Comparison of ENCODE assay signal across 31 mouse cellular contexts in the genomic region with DNA sequence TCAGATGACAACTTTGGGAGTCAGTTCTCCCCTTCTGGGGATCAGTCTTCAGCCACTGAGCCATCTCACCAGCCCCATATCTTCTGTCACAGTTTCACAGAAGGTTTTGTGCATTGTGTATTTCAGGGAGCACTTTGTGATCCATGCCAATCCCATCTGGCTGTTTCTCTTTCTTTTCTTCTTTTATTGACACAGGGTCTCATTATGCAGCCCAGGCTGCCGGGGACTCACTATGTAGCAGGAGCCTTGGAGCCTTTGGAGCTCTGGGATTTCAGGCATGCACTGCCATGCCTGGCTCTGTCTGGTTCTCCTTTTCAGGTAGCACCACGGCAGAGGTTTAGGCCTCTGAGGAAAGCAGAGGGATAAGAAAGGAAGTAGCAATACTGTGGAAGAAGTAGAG. TPM values are rescaled to one million over a fixed set of nuclear protein-coding genes. Genes with fewer than 3 reads are reported as not detected.
DNase-seq lines count a peak whose midpoint lies in the region; ATAC-seq and TF ChIP-seq lines count a peak whose summit lies in the region.
"Had no signal": no experiment of that assay in that cellular context is flagged by ENCODE, and none has a peak within 500 bp of the region (broad histone marks: within the 10 kb centered on the region; RNA-seq: fewer than 3 reads in every experiment).

No protein-coding gene starts in this region.

- no peak for TF ChIP-seq CTCF in forebrain, postnatal 0 days (IDR thresholded peaks at IDR 0.05; ENCODE audit: low read depth)

- no peak overlapping the region for H3K9ac ChIP-seq in forebrain, embryonic 13.5 days
- no peak overlapping the region for H3K9ac ChIP-seq in forebrain, postnatal 0 days
- H3K9ac ChIP-seq in forebrain, embryonic 12.5 days: no peak overlapping the region
- no peak overlapping the region for H3K9ac ChIP-seq in hindbrain, embryonic 13.5 days
- H3K9ac ChIP-seq in hindbrain, embryonic 16.5 days (ENCODE audit: low read depth, low read length): no peak overlapping the region
- no peak overlapping the region for H3K9ac ChIP-seq in midbrain, embryonic 13.5 days (replicated peaks)
- H3K9ac ChIP-seq: embryonic facial prominence, embryonic 12.5 days; embryonic facial prominence, embryonic 15.5 days; heart, embryonic 13.5 days; hindbrain, embryonic 15.5 days had no signal

- H3K36me3 ChIP-seq in forebrain, embryonic 13.5 days (ENCODE audit: poor library complexity, severe bottlenecking): no peaks in the 10 kb centered on the region
- H3K36me3 ChIP-seq in forebrain, embryonic 10.5 days (replicated peaks): no peaks in the 10 kb centered on the region
- no peaks in the 10 kb centered on the region for H3K36me3 ChIP-seq in forebrain, postnatal 0 days (ENCODE audit: insufficient read depth)
- no peaks in the 10 kb centered on the region for H3K36me3 ChIP-seq in forebrain, embryonic 12.5 days (replicated peaks)
- no peaks in the 10 kb centered on the region for H3K36me3 ChIP-seq in hindbrain, embryonic 13.5 days
- no peaks in the 10 kb centered on the region for H3K36me3 ChIP-seq in hindbrain, embryonic 16.5 days (ENCODE audit: control insufficient read depth, insufficient read depth, low read length)
- no peaks in the 10 kb centered on the region for H3K36me3 ChIP-seq in midbrain, embryonic 13.5 days
- no peaks in the 10 kb centered on the region for H3K36me3 ChIP-seq in midbrain, embryonic 10.5 days
- H3K36me3 ChIP-seq: embryonic facial prominence, embryonic 12.5 days; embryonic facial prominence, embryonic 15.5 days; heart, embryonic 10.5 days; heart, embryonic 13.5 days; hindbrain, embryonic 15.5 days had no signal

- H3K4me2 ChIP-seq in forebrain, embryonic 13.5 days: no peak overlapping the region
- no peak overlapping the region for H3K4me2 ChIP-seq in forebrain, postnatal 0 days (ENCODE audit: low read depth)
- no peak overlapping the region for H3K4me2 ChIP-seq in forebrain, embryonic 12.5 days
- no peak overlapping the region for H3K4me2 ChIP-seq in hindbrain, embryonic 13.5 days
- no peak overlapping the region for H3K4me2 ChIP-seq in hindbrain, embryonic 16.5 days (ENCODE audit: low read length)
- no peak overlapping the region for H3K4me2 ChIP-seq in midbrain, embryonic 13.5 days (replicated peaks)
- H3K4me2 ChIP-seq: embryonic facial prominence, embryonic 12.5 days; embryonic facial prominence, embryonic 15.5 days; heart, embryonic 13.5 days; hindbrain, embryonic 15.5 days had no signal

- 0 out of 2 replicates have a peak, but pooled peaks cover 4% of the 10 kb centered on the region for H3K9me3 ChIP-seq in forebrain, embryonic 13.5 days (replicated peaks)
- peaks cover 2% of the 10 kb centered on the region; the same call in 1 of the 2 replicates for H3K9me3 ChIP-seq in forebrain, embryonic 10.5 days
- no peaks in the 10 kb centered on the region for H3K9me3 ChIP-seq in forebrain, postnatal 0 days (ENCODE audit: low read length)
- no peaks in the 10 kb centered on the region for H3K9me3 ChIP-seq in forebrain, embryonic 12.5 days
- no peaks in the 10 kb centered on the region for H3K9me3 ChIP-seq in hindbrain, embryonic 13.5 days
- H3K9me3 ChIP-seq in hindbrain, embryonic 16.5 days (ENCODE audit: control insufficient read depth, low read length): no peaks in the 10 kb centered on the region
- no peaks in the 10 kb centered on the region for H3K9me3 ChIP-seq in midbrain, embryonic 13.5 days
- no peaks in the 10 kb centered on the region for H3K9me3 ChIP-seq in midbrain, embryonic 10.5 days (replicated peaks)
- H3K9me3 ChIP-seq: heart, embryonic 10.5 days; heart, embryonic 13.5 days; hindbrain, embryonic 15.5 days had no signal

- H3K4me3 ChIP-seq in forebrain, embryonic 13.5 days: no peak overlapping the region
- H3K4me3 ChIP-seq in forebrain, embryonic 10.5 days: no peak overlapping the region
- H3K4me3 ChIP-seq in forebrain, postnatal 0 days (ENCODE audit: low read depth, low read length): no peak overlapping the region
- H3K4me3 ChIP-seq in forebrain, embryonic 12.5 days (replicated peaks): no peak overlapping the region
- H3K4me3 ChIP-seq in hindbrain, embryonic 13.5 days: no peak overlapping the region
- no peak overlapping the region for H3K4me3 ChIP-seq in hindbrain, embryonic 16.5 days (ENCODE audit: low read length)
- no peak overlapping the region for H3K4me3 ChIP-seq in midbrain, embryonic 13.5 days (replicated peaks)
- H3K4me3 ChIP-seq in midbrain, embryonic 10.5 days: no peak overlapping the region
- H3K4me3 ChIP-seq: embryonic facial prominence, embryonic 12.5 days; embryonic facial prominence, embryonic 15.5 days; heart, adult 2 months; heart, embryonic 10.5 days; heart, embryonic 13.5 days; hindbrain, embryonic 15.5 days had no signal

- H3K27me3 ChIP-seq in forebrain, embryonic 13.5 days: peaks cover 90% of the 10 kb centered on the region
- peaks cover 70% of the 10 kb centered on the region for H3K27me3 ChIP-seq in forebrain, embryonic 10.5 days (ENCODE audit: poor library complexity, severe bottlenecking)
- peaks cover 23% of the 10 kb centered on the region for H3K27me3 ChIP-seq in forebrain, postnatal 0 days (ENCODE audit: insufficient read depth, low read length)
- peaks cover 77% of the 10 kb centered on the region for H3K27me3 ChIP-seq in forebrain, embryonic 12.5 days
- peaks cover 39% of the 10 kb centered on the region for H3K27me3 ChIP-seq in hindbrain, embryonic 13.5 days
- no peaks in the 10 kb centered on the region for H3K27me3 ChIP-seq in hindbrain, embryonic 16.5 days (replicated peaks; ENCODE audit: control insufficient read depth, insufficient read depth, low read length)
- H3K27me3 ChIP-seq in midbrain, embryonic 13.5 days: peaks cover 13% of the 10 kb centered on the region; the same call in 1 of the 2 replicates
- peaks cover 27% of the 10 kb centered on the region for H3K27me3 ChIP-seq in midbrain, embryonic 10.5 days (ENCODE audit: low read depth, poor library complexity, severe bottlenecking)
- H3K27me3 ChIP-seq: hindbrain, embryonic 15.5 days had no signal

- DNase-seq in forebrain, embryonic 10.5 days (ENCODE audit: extremely low spot score, low spot score): no peak
- no peak for DNase-seq in forebrain, postnatal 0 days
- DNase-seq in midbrain, embryonic 10.5 days (ENCODE audit: low spot score): no peak
- DNase-seq: adrenal gland, adult 8-10 months; adrenal gland, postnatal 25 days; cerebellum, adult 18-20 months; cerebellum, adult 9-11 months; cerebellum, postnatal 25 days; gastrocnemius, postnatal 10 days; gastrocnemius, postnatal 36 days; heart, adult 2 months; heart, postnatal 14 days; heart, postnatal 4 days; kidney, adult 18-20 months had no signal

- peaks cover 17% of the 10 kb centered on the region for H3K4me1 ChIP-seq in forebrain, embryonic 13.5 days
- peaks cover 4% of the 10 kb centered on the region; the same call in 1 of the 2 replicates for H3K4me1 ChIP-seq in forebrain, embryonic 10.5 days
- 0 out of 2 replicates have a peak, but pooled peaks cover 5% of the 10 kb centered on the region for H3K4me1 ChIP-seq in forebrain, postnatal 0 days (ENCODE audit: insufficient read depth)
- peaks cover 16% of the 10 kb centered on the region for H3K4me1 ChIP-seq in forebrain, embryonic 12.5 days
- H3K4me1 ChIP-seq in hindbrain, embryonic 13.5 days (replicated peaks): peaks cover 13% of the 10 kb centered on the region
- no peaks in the 10 kb centered on the region; the same call in 1 of the 2 replicates for H3K4me1 ChIP-seq in hindbrain, embryonic 16.5 days (ENCODE audit: control insufficient read depth, insufficient read depth, low read depth, low read length)
- peaks cover 18% of the 10 kb centered on the region for H3K4me1 ChIP-seq in midbrain, embryonic 13.5 days (replicated peaks)
- peaks cover 18% of the 10 kb centered on the region for H3K4me1 ChIP-seq in midbrain, embryonic 10.5 days
- H3K4me1 ChIP-seq: embryonic facial prominence, embryonic 12.5 days; embryonic facial prominence, embryonic 15.5 days; heart, embryonic 10.5 days; heart, embryonic 13.5 days; hindbrain, embryonic 15.5 days had no signal

- H3K27ac ChIP-seq in forebrain, embryonic 13.5 days: no peak overlapping the region
- no peak overlapping the region for H3K27ac ChIP-seq in forebrain, embryonic 10.5 days
- H3K27ac ChIP-seq in forebrain, postnatal 0 days (ENCODE audit: low read depth, low read length): no peak overlapping the region
- no peak overlapping the region for H3K27ac ChIP-seq in forebrain, embryonic 12.5 days
- 0 out of 2 replicates have a peak overlapping the region, but pooled peaks have one; percentile 8 for H3K27ac ChIP-seq in hindbrain, embryonic 13.5 days
- no peak overlapping the region for H3K27ac ChIP-seq in hindbrain, embryonic 16.5 days (ENCODE audit: low read depth, low read length)
- peak overlapping the region; percentile 27 for H3K27ac ChIP-seq in midbrain, embryonic 13.5 days
- H3K27ac ChIP-seq in midbrain, embryonic 10.5 days (replicated peaks): no peak overlapping the region; the same call in 1 of the 2 replicates
- H3K27ac ChIP-seq: embryonic facial prominence, embryonic 12.5 days; embryonic facial prominence, embryonic 15.5 days; heart, adult 2 months; heart, embryonic 10.5 days; heart, embryonic 13.5 days; hindbrain, embryonic 15.5 days had no signal

- WGBS in forebrain, embryonic 13.5 days: 10% methylated on average over 2 of the region's 2 CpGs
- 54% methylated on average over 2 of the region's 2 CpGs for WGBS in forebrain, embryonic 10.5 days
- WGBS in forebrain, postnatal 0 days: 8% methylated on average over 2 of the region's 2 CpGs
- 28% methylated on average over 2 of the region's 2 CpGs for WGBS in forebrain, embryonic 12.5 days
- 25% methylated on average over 2 of the region's 2 CpGs for WGBS in hindbrain, embryonic 13.5 days
- 30% methylated on average over 2 of the region's 2 CpGs for WGBS in hindbrain, embryonic 16.5 days
- WGBS in midbrain, embryonic 13.5 days: 18% methylated on average over 2 of the region's 2 CpGs
- WGBS in midbrain, embryonic 10.5 days: 37% methylated on average over 2 of the region's 2 CpGs

- ATAC-seq in forebrain, embryonic 13.5 days: peak; percentile 41; the same call in 1 of the 2 replicates
- ATAC-seq in forebrain, postnatal 0 days: peak; percentile 36; the same call in 1 of the 2 replicates
- no peak for ATAC-seq in forebrain, embryonic 12.5 days (ENCODE audit: low FRiP score)
- no peak for ATAC-seq in hindbrain, embryonic 13.5 days (ENCODE audit: low FRiP score)
- ATAC-seq in hindbrain, embryonic 16.5 days: no peak
- ATAC-seq in midbrain, embryonic 13.5 days: no peak; the same call in 1 of the 2 replicates
- ATAC-seq: activated CD4-positive, CD25-positive, alpha-beta regulatory T cell, adult 4 months; inflammation-experienced regulatory T-cells, adult 6 months; intestine, embryonic 16.5 days had no signal

RNA-seq across cellular contexts. Expression of gene Lhx1, which starts 23.0 kb away (rescaled TPM):
- polyA plus RNA-seq in forebrain, embryonic 13.5 days (2015; fragmentation: Nextera tagmentation; extraction: Ambion mirVana): 7.6 and 8.2 TPM in 2 replicates
- 1.3 and 2.6 TPM in 2 replicates for polyA plus RNA-seq in forebrain, embryonic 10.5 days (2016; fragmentation: Nextera tagmentation; extraction: Ambion mirVana)
- 2.4 and 7.9 TPM in 2 replicates for total RNA-seq in forebrain, postnatal 0 days (2014; rRNA removed)
- polyA plus RNA-seq in forebrain, postnatal 0 days (2015; fragmentation: Nextera tagmentation; extraction: Ambion mirVana): 2.5 and 5.3 TPM in 2 replicates
- polyA plus RNA-seq in forebrain, embryonic 12.5 days (2016; fragmentation: Nextera tagmentation; extraction: Ambion mirVana): 16.4 and 16.8 TPM in 2 replicates
- 64.6 and 67.7 TPM in 2 replicates for polyA plus RNA-seq in hindbrain, embryonic 13.5 days (2015; fragmentation: Nextera tagmentation; extraction: Ambion mirVana)
- 35.9 and 43.0 TPM in 2 replicates for polyA plus RNA-seq in hindbrain, embryonic 16.5 days (2015; fragmentation: Nextera tagmentation; extraction: Ambion mirVana)
- polyA plus RNA-seq in midbrain, embryonic 13.5 days (2015; fragmentation: Nextera tagmentation; extraction: Ambion mirVana): 57.5 and 62.7 TPM in 2 replicates
- 5.5 and 19.7 TPM in 2 replicates for polyA plus RNA-seq in midbrain, embryonic 10.5 days (2016; fragmentation: Nextera tagmentation; extraction: Ambion mirVana)
- total RNA-seq: adrenal gland, postnatal 25 days; common myeloid progenitor, adult 5-6 weeks; gastrocnemius, adult 18-20 months; gastrocnemius, postnatal 10 days; gastrocnemius, postnatal 36 days; granulocyte monocyte progenitor cell, adult 5-6 weeks; heart, adult 2 months; heart, postnatal 14 days; heart, postnatal 4 days had no signal
- polyA plus RNA-seq: activated CD4-positive, CD25-positive, alpha-beta regulatory T cell, adult 4 months; heart, adult 2 months; heart, embryonic 13.5 days; heart, embryonic 16.5 days; inflammation-experienced regulatory T-cells, adult 6 months had no signal

RNA-seq across cellular contexts. Expression of gene Aatf, which starts 35.0 kb away (rescaled TPM):
- polyA plus RNA-seq in forebrain, embryonic 13.5 days (2015; fragmentation: Nextera tagmentation; extraction: Ambion mirVana): 51.4 and 53.4 TPM in 2 replicates
- 63.2 and 64.7 TPM in 2 replicates for polyA plus RNA-seq in forebrain, embryonic 10.5 days (2016; fragmentation: Nextera tagmentation; extraction: Ambion mirVana)
- 25.5 and 38.9 TPM in 2 replicates for total RNA-seq in forebrain, postnatal 0 days (2014; rRNA removed)
- 34.1 and 40.4 TPM in 2 replicates for polyA plus RNA-seq in forebrain, postnatal 0 days (2015; fragmentation: Nextera tagmentation; extraction: Ambion mirVana)
- 53.4 and 63.4 TPM in 2 replicates for polyA plus RNA-seq in forebrain, embryonic 12.5 days (2016; fragmentation: Nextera tagmentation; extraction: Ambion mirVana)
- 56.9 and 57.4 TPM in 2 replicates for polyA plus RNA-seq in hindbrain, embryonic 13.5 days (2015; fragmentation: Nextera tagmentation; extraction: Ambion mirVana)
- 51.0 and 52.1 TPM in 2 replicates for polyA plus RNA-seq in hindbrain, embryonic 16.5 days (2015; fragmentation: Nextera tagmentation; extraction: Ambion mirVana)
- polyA plus RNA-seq in midbrain, embryonic 13.5 days (2015; fragmentation: Nextera tagmentation; extraction: Ambion mirVana): 59.5 and 60.7 TPM in 2 replicates
- polyA plus RNA-seq in midbrain, embryonic 10.5 days (2016; fragmentation: Nextera tagmentation; extraction: Ambion mirVana): 56.4 and 57.8 TPM in 2 replicates

Comparison
In these comparisons a context has a peak if more than half of its experiments do, and no peak if none do; other contexts are left out.
1. ATAC-seq: peak in forebrain, embryonic 13.5 days (single experiment) and forebrain, postnatal 0 days (single experiment); none in forebrain, embryonic 12.5 days (single experiment), hindbrain, embryonic 13.5 days (single experiment), hindbrain, embryonic 16.5 days (single experiment) and midbrain, embryonic 13.5 days (single experiment).
2. H3K27ac ChIP-seq: peak in hindbrain, embryonic 13.5 days (single experiment) and midbrain, embryonic 13.5 days (single experiment); none in forebrain, embryonic 13.5 days (single experiment), forebrain, embryonic 10.5 days (single experiment), forebrain, postnatal 0 days (single experiment), forebrain, embryonic 12.5 days (single experiment), hindbrain, embryonic 16.5 days (single experiment) and midbrain, embryonic 10.5 days (single experiment).